Mouse (Mus musculus): ENCODE results near the gene Crygd.

DNA sequence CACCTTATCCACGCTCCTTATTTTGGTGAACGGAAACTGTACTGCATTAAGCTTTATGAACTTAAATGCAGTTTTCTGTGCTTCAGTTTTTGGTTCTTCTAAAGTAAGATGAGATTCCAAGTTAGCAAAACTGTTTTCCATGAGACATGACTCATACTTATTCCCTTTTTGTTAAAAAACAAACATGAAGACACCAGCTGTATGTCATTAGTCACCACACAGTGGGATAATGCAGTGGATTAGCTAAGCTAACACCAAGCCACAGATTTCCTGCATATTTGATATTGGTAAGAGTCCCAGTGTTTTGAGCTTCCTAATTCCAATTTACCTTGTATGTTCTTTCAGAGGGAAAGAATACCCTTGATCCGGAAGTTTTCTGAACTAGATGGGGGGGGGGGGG, 28.3 kb upstream of the Crygd start:
- TF ChIP-seq CTCF (IDR thresholded peaks at IDR 0.05; ENCODE audit: borderline replicate concordance, control insufficient read depth, extremely low read depth, insufficient read depth, low read length, poor library complexity) (no peak), POLR2A (IDR thresholded peaks at IDR 0.05; ENCODE audit: control insufficient read depth, extremely low read depth, insufficient read depth, low read length, poor library complexity) (no peak)
